Mouse (Mus musculus) fat pad, adult 2 months (tissue): ENCODE results near the gene Ccdc47.
"Not testable (repeated sequence)": the region's sequence is repeated elsewhere in the genome, so short reads cannot be mapped to it uniquely, and the experiment has no call there.

ENCODE experiments used
- DNase-seq: peaks from one replicate; pipeline ENCODE4 v3.0.0-alpha.2; 2011; ENCODE audit warnings: low read depth, low spot score; ENCODE audit errors: extremely low read depth

The Ccdc47 gene

GRCm38 (mm10) chr11:106215927-106216729 lies at the start of gene Ccdc47:
Ccdc47 (minus strand) TSS chr11:106216344.
- peak; percentile 97 for DNase-seq

- DNase-seq, result no peak
Observed at GRCm38 (mm10) chr11:106265570-106265969, 49.4 kb upstream of the Ccdc47 start.

GRCm38 (mm10) chr11:106264988-106265387 lies 48.8 kb upstream of the Ccdc47 start:
- DNase-seq, result no peak

- no peak for DNase-seq
Observed at GRCm38 (mm10) chr11:106263963-106264362, 47.8 kb upstream of the Ccdc47 start.

- no peak for DNase-seq
Observed at GRCm38 (mm10) chr11:106260826-106261450, 44.8 kb upstream of the Ccdc47 start.

GRCm38 (mm10) chr11:106256775-106257174 lies 40.6 kb upstream of the Ccdc47 start:
- DNase-seq, result no peak

- DNase-seq, result no peak
Observed at GRCm38 (mm10) chr11:106255685-106256451, 39.7 kb upstream of the Ccdc47 start, which contains the start of the genes Ftsj3 and Psmc5. Ftsj3 (minus strand) TSS chr11:106256079. Psmc5 (plus strand) TSS chr11:106256154.

GRCm38 (mm10) chr11:106255174-106255573 lies 39.0 kb upstream of the Ccdc47 start:
- no peak for DNase-seq

- DNase-seq, result no peak
Observed at GRCm38 (mm10) chr11:106254767-106255166, 38.6 kb upstream of the Ccdc47 start.

GRCm38 (mm10) chr11:106249326-106249725 lies 33.2 kb upstream of the Ccdc47 start:
- DNase-seq, result no peak

GRCm38 (mm10) chr11:106246834-106247233 lies 30.7 kb upstream of the Ccdc47 start:
- no peak for DNase-seq

GRCm38 (mm10) chr11:106233978-106234377 lies 17.8 kb upstream of the Ccdc47 start:
- DNase-seq, result not testable (repeated sequence)

GRCm38 (mm10) chr11:106220603-106221002 lies 4.5 kb upstream of the Ccdc47 start:
- DNase-seq, result no peak

- DNase-seq, result peak; percentile 67
Observed at GRCm38 (mm10) chr11:106216730-106217490, 766 bp upstream of the Ccdc47 start, which contains the start of gene Ddx42. Ddx42 (plus strand) TSS chr11:106216926.

GRCm38 (mm10) chr11:106215450-106215859 lies 689 bp downstream of the Ccdc47 start:
- no peak for DNase-seq

GRCm38 (mm10) chr11:106214856-106215255 lies 1.3 kb downstream of the Ccdc47 start:
- DNase-seq, result no peak

- no peak for DNase-seq
Observed at GRCm38 (mm10) chr11:106212771-106213170, 3.4 kb downstream of the Ccdc47 start.

- DNase-seq, result no peak
Observed at GRCm38 (mm10) chr11:106202123-106202465, 14.1 kb downstream of the Ccdc47 start, which contains the start of gene Strada. Strada (minus strand) TSS chr11:106202168.

GRCm38 (mm10) chr11:106201337-106202122 lies 14.6 kb downstream of the Ccdc47 start:
- DNase-seq, result no peak

GRCm38 (mm10) chr11:106200756-106201155 lies 15.4 kb downstream of the Ccdc47 start:
- no peak for DNase-seq
